Mouse (Mus musculus) MEL (cell line): ENCODE measurements around the gene Pcca. TPM values are rescaled to one million over a fixed set of nuclear protein-coding genes. Genes with fewer than 3 reads are reported as not detected.

Experiments
- DNase-seq: peaks from one replicate; pipeline ENCODE4 v3.0.0; 2011; ENCODE audit warnings: low read depth, low spot score
- H3K27ac ChIP-seq: 2 replicates; pipeline ENCODE4 v1.5.1; 2012; ENCODE audit warnings: low read depth, mild to moderate bottlenecking, control low read depth, low read length, moderate library complexity; ENCODE audit not compliant: control insufficient read depth
- H3K27me3 ChIP-seq, 2 experiments: fragments of 150-350 bp in 1 of 2; sonication (generic) in 1 of 2; 2 replicates each; pipeline ENCODE4 v1.6.1; 2012; ENCODE audit warnings: low read length in 2 of 2, mild to moderate bottlenecking in 2 of 2, improper control_type of control experiment in 1 of 2, moderate library complexity in 1 of 2; ENCODE audit not compliant: insufficient read depth in 2 of 2, control insufficient read depth in 1 of 2
- H3K36me3 ChIP-seq, 2 experiments: 2 replicates each; pipeline ENCODE4 v1.6.1; 2012 to 2014; ENCODE audit warnings: low read length in 2 of 2, improper control_type of control experiment in 1 of 2, inconsistent platforms in 1 of 2, mild to moderate bottlenecking in 1 of 2; ENCODE audit not compliant: insufficient read depth in 2 of 2, control insufficient read depth in 1 of 2
- H3K4me1 ChIP-seq, 2 experiments: fragments of 150-350 bp in 1 of 2; sonication (generic) in 1 of 2; 2 replicates each; pipeline ENCODE4 v1.6.1; 2012; ENCODE audit warnings: low read length in 2 of 2, improper control_type of control experiment in 1 of 2, mild to moderate bottlenecking in 1 of 2; ENCODE audit not compliant: insufficient read depth in 2 of 2, control insufficient read depth in 1 of 2
- H3K4me3 ChIP-seq, 2 experiments: fragments of 150-350 bp in 1 of 2; sonication (generic) in 1 of 2; 2 replicates each; pipeline ENCODE4 v1.5.1; 2012; ENCODE audit warnings: low read depth in 2 of 2, low read length in 2 of 2, mild to moderate bottlenecking in 2 of 2, moderate library complexity in 2 of 2, control low read depth in 1 of 2, improper control_type of control experiment in 1 of 2; ENCODE audit not compliant: control insufficient read depth in 1 of 2, insufficient read depth in 1 of 2
- H3K79me2 ChIP-seq: 2 replicates; pipeline ENCODE4 v1.6.1; 2012; ENCODE audit warnings: mild to moderate bottlenecking, low read length, moderate library complexity; ENCODE audit not compliant: control insufficient read depth, poor library complexity, insufficient read depth
- H3K9ac ChIP-seq: 2 replicates; pipeline ENCODE4 v1.6.1; 2012; ENCODE audit warnings: low read depth, mild to moderate bottlenecking, control low read depth, low read length, moderate library complexity; ENCODE audit not compliant: control insufficient read depth, poor library complexity, severe bottlenecking
- H3K9me3 ChIP-seq: fragments of 150-350 bp; sonication (generic); replicated peaks from 2 replicates; pipeline ENCODE4 v1.6.1; 2012; ENCODE audit warnings: mild to moderate bottlenecking, low read length, improper control_type of control experiment, moderate library complexity; ENCODE audit not compliant: insufficient read depth
- BHLHE40 ChIP-seq: IDR thresholded peaks from 2 replicates; pipeline ENCODE4 v1.6.1; 2012; ENCODE audit warnings: low read depth, mild to moderate bottlenecking, inconsistent platforms, low read length, improper control_type of control experiment, borderline replicate concordance
- CHD1 ChIP-seq: IDR thresholded peaks from 2 replicates; pipeline ENCODE4 v1.6.1; 2012; ENCODE audit warnings: low read depth, mild to moderate bottlenecking, inconsistent platforms, low read length, improper control_type of control experiment
- CHD2 ChIP-seq: IDR thresholded peaks from 2 replicates; pipeline ENCODE4 v1.6.1; 2011; ENCODE audit warnings: low read length, improper control_type of control experiment
- E2F4 ChIP-seq: IDR thresholded peaks from 2 replicates; pipeline ENCODE4 v1.6.1; 2011; ENCODE audit warnings: low read depth, low read length, improper control_type of control experiment, borderline replicate concordance
- ETS1 ChIP-seq: IDR thresholded peaks from 2 replicates; pipeline ENCODE4 v1.6.1; 2012; ENCODE audit warnings: low read depth, mild to moderate bottlenecking, inconsistent platforms, low read length, improper control_type of control experiment, moderate library complexity
- GATA1 ChIP-seq: IDR thresholded peaks from 2 replicates; pipeline ENCODE4 v1.6.1; 2011; ENCODE audit warnings: low read depth, low read length, improper control_type of control experiment
- HCFC1 ChIP-seq: IDR thresholded peaks from 2 replicates; pipeline ENCODE4 v1.6.1; 2012; ENCODE audit warnings: low read depth, mild to moderate bottlenecking, inconsistent platforms, low read length, improper control_type of control experiment, moderate library complexity
- MAFK ChIP-seq: IDR thresholded peaks from 2 replicates; pipeline ENCODE4 v1.6.1; 2011; ENCODE audit warnings: low read depth, mild to moderate bottlenecking, low read length, improper control_type of control experiment, borderline replicate concordance
- MAZ ChIP-seq: IDR thresholded peaks from 2 replicates; pipeline ENCODE4 v1.6.1; 2012; ENCODE audit warnings: low read depth, mild to moderate bottlenecking, inconsistent platforms, low read length, improper control_type of control experiment
- RCOR1 ChIP-seq: IDR thresholded peaks from 2 replicates; pipeline ENCODE4 v1.6.1; 2012; ENCODE audit warnings: low read depth, mild to moderate bottlenecking, inconsistent platforms, low read length, improper control_type of control experiment
- SIN3A ChIP-seq: IDR thresholded peaks from 2 replicates; pipeline ENCODE4 v1.6.1; 2012; ENCODE audit warnings: low read length, improper control_type of control experiment, inconsistent platforms
- SMC3 ChIP-seq: IDR thresholded peaks from 2 replicates; pipeline ENCODE4 v1.6.1; 2011; ENCODE audit warnings: low read depth, low read length, improper control_type of control experiment
- TBP ChIP-seq: IDR thresholded peaks from 2 replicates; pipeline ENCODE4 v1.8.0; 2011; ENCODE audit warnings: low read depth, low read length, improper control_type of control experiment
- USF1 ChIP-seq: IDR thresholded peaks from 2 replicates; pipeline ENCODE4 v1.6.1; 2014; ENCODE audit warnings: low read depth, mild to moderate bottlenecking, inconsistent platforms, low read length, improper control_type of control experiment, moderate library complexity
- USF2 ChIP-seq, 2 experiments: IDR thresholded peaks; 2 replicates each; pipeline ENCODE4 v1.6.1; 2011 to 2012; ENCODE audit warnings: improper control_type of control experiment in 2 of 2, low read length in 2 of 2, borderline replicate concordance in 1 of 2, inconsistent platforms in 1 of 2, low read depth in 1 of 2, mild to moderate bottlenecking in 1 of 2; ENCODE audit not compliant: insufficient read depth in 1 of 2
- ZC3H11A ChIP-seq: IDR thresholded peaks from 2 replicates; pipeline ENCODE4 v1.6.1; 2012; ENCODE audit warnings: low read depth, mild to moderate bottlenecking, inconsistent platforms, low read length, improper control_type of control experiment
- ZKSCAN1 ChIP-seq: IDR thresholded peaks from 2 replicates; pipeline ENCODE4 v1.6.1; 2012; ENCODE audit warnings: low read depth, mild to moderate bottlenecking, inconsistent platforms, low read length, improper control_type of control experiment, moderate library complexity
- polyA plus RNA-seq, 2 experiments: library from polyadenylated mRNA; stranded (reverse) in 1 of 2; unstranded in 1 of 2; fragments of >175 nt in 1 of 2; fragments of >200 nt in 1 of 2; gene quantifications; 2 replicates each; pipeline versions ENCODE4 v1.2.1 to v1.2.4; 2012; ENCODE audit warnings: low replicate concordance in 2 of 2, low read depth in 1 of 2; ENCODE audit not compliant: insufficient read length in 2 of 2, insufficient read depth in 1 of 2, missing spikeins in 1 of 2
- total RNA-seq: library from RNA; depleted of rRNA; stranded (reverse); fragments of 300-350 nt; gene quantifications from 2 replicates; pipeline ENCODE4 v1.2.3, GENCODE M21; 2012

The Pcca gene
- total and polyA plus RNA-seq, 3 experiments = 21.2 to 22.7 TPM; not detected in 1

DNA sequence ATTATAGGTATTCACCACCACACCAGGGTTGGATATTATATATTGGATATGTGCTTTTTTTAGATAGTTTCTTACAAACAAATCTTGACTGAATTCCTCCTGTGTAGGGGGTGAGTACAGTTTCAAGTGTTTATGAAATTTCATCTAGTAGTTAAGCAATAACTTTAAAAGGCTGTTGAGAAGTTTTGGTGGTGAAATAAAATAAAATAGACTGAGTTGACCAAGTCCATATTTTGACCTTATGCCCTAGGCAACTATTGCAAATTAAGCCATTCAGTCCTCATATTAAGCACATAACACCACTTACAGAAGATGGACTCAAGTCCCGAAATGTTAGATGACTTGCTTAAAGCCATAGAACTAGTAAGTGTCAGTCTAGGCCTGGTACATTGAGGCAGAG, 1.9 kb downstream of the Pcca start:
- H3K9me3 ChIP-seq = no peaks in the 10 kb centered on the region
- no peak overlapping the region for H3K4me3 ChIP-seq
- peaks cover 3% of the 10 kb centered on the region; the same call in 1 of the 2 replicates for H3K79me2 ChIP-seq
- H3K4me1 ChIP-seq = peaks cover 0 to 3% of the 10 kb centered on the region in 2 experiments; a peak in 1 of 4 replicates
- peaks cover 0 to 6% of the 10 kb centered on the region in 2 experiments; a peak in 2 of 4 replicates for H3K36me3 ChIP-seq
- no peak overlapping the region for H3K27ac ChIP-seq
- no peak for TF ChIP-seq GATA1
- H3K27me3 ChIP-seq = no peaks in the 10 kb centered on the region
- DNase-seq = no peak
- H3K9ac ChIP-seq = no peak overlapping the region

DNA sequence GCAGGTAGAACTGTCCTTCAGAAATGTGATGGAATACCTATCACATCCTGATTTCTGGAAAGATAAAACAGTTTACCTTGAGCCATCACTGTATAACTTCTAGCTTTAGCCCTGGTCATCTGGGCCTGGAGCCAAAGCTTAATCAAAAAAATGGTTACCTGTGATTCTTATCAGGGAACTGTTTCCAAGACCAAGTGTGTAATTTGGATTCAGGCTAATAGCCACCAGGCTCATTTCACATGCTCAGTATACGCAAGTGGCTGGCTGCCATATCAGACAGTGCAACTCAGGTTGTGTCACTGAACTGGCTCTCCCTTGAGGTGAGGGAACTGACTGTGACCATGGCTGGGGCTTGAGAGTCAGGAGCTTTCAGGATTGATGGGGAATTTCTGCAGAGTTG, 14.3 kb downstream of the Pcca start:
- Histone ChIP-seq H3K79me2 (no peaks in the 10 kb centered on the region), H3K9me3 (peaks cover 1% of the 10 kb centered on the region), H3K4me1 (peaks cover 0 to 3% of the 10 kb centered on the region in 2 experiments; a peak in 2 of 4 replicates), H3K27me3 (no peaks in the 10 kb centered on the region), H3K9ac (no peak overlapping the region), H3K36me3 (no peaks in the 10 kb centered on the region), H3K4me3 (no peak overlapping the region), H3K27ac (no peak overlapping the region)
- no peak for TF ChIP-seq CHD2
- no peak for TF ChIP-seq E2F4
- TF ChIP-seq RCOR1 = no peak
- no peak for TF ChIP-seq TBP
- TF ChIP-seq USF2 (IDR thresholded peaks at IDR 0.05; ENCODE audit: borderline replicate concordance in 1 of 2, insufficient read depth in 1 of 2, low read depth in 1 of 2, low read length in 2 of 2) = no peak
- TF ChIP-seq MAZ = no peak
- TF ChIP-seq HCFC1 = no peak
- no peak for TF ChIP-seq MAFK
- no peak for TF ChIP-seq ZC3H11A
- no peak for TF ChIP-seq BHLHE40
- no peak for TF ChIP-seq CHD1
- TF ChIP-seq ZKSCAN1 = no peak
- no peak for TF ChIP-seq USF1
- no peak for TF ChIP-seq ETS1
- TF ChIP-seq SIN3A = no peak
- no peak for TF ChIP-seq SMC3
- TF ChIP-seq GATA1 = no peak
- no peak for DNase-seq
